Mouse (Mus musculus) erythroblast, embryonic 14.5 days (primary cell): Measurements from ENCODE around the gene E2f2. TPM values are rescaled to one million over a fixed set of nuclear protein-coding genes. Genes with fewer than 3 reads are reported as not detected.

Source experiments
- H3K27me3 ChIP-seq: 2 replicates; pipeline ENCODE4 v1.6.1; 2012; ENCODE audit warnings: inconsistent platforms; ENCODE audit not compliant: control insufficient read depth
- H3K36me3 ChIP-seq: 2 replicates; pipeline ENCODE4 v1.6.1; 2012; ENCODE audit warnings: mild to moderate bottlenecking, inconsistent platforms; ENCODE audit not compliant: control insufficient read depth
- H3K4me1 ChIP-seq: 2 replicates; pipeline ENCODE4 v1.6.1; 2012; ENCODE audit warnings: inconsistent platforms; ENCODE audit not compliant: control insufficient read depth
- H3K4me3 ChIP-seq: replicated peaks from 2 replicates; pipeline ENCODE3; 2012; ENCODE audit warnings: moderate library complexity, mild to moderate bottlenecking, inconsistent platforms
- H3K9me3 ChIP-seq: 2 replicates; pipeline ENCODE4 v1.6.1; 2012; ENCODE audit warnings: low read length, inconsistent platforms, mixed read lengths; ENCODE audit not compliant: control insufficient read depth
- GATA1 ChIP-seq: IDR thresholded peaks from 2 replicates; pipeline ENCODE4 v1.6.1; 2012; ENCODE audit warnings: low read length, inconsistent platforms, mixed read lengths
- TAL1 ChIP-seq: IDR thresholded peaks from 3 replicates; pipeline ENCODE4 v1.6.1; 2012; ENCODE audit warnings: low read length, inconsistent platforms, mixed read lengths
- polyA plus RNA-seq: library from polyadenylated mRNA; stranded (reverse); fragments of >175 nt; gene quantifications from 2 replicates; pipeline ENCODE4 v1.2.3, GENCODE M21; 2012

Gene E2f2
- polyA plus RNA-seq, 1 experiment = 108 TPM

- TF ChIP-seq TAL1 (no peak), GATA1 (no peak)
- H3K36me3 ChIP-seq = peaks cover 100% of the 10 kb centered on the region
Measured at GRCm38 (mm10) chr4:136179998-136180397, 7.8 kb downstream of the E2f2 start.

GRCm38 (mm10) chr4:136180408-136181330, 8.5 kb downstream of the E2f2 start:
- no peak for TF ChIP-seq GATA1
- no peaks in the 10 kb centered on the region for H3K9me3 ChIP-seq
- peak overlapping the region; percentile 82 for H3K4me3 ChIP-seq
- H3K27me3 ChIP-seq = no peaks in the 10 kb centered on the region
- H3K4me1 ChIP-seq = peaks cover 90% of the 10 kb centered on the region
- H3K36me3 ChIP-seq = peaks cover 100% of the 10 kb centered on the region

More at GRCm38 (mm10) chr4:136179998-136180397, 7.8 kb downstream of the E2f2 start:
- Histone ChIP-seq H3K4me3 (peak overlapping the region; percentile 82), H3K27me3 (no peaks in the 10 kb centered on the region), H3K4me1 (peaks cover 91% of the 10 kb centered on the region), H3K9me3 (no peaks in the 10 kb centered on the region)

- H3K27me3 ChIP-seq = no peaks in the 10 kb centered on the region; the same call in 1 of the 2 replicates
- H3K9me3 ChIP-seq = no peaks in the 10 kb centered on the region
- H3K36me3 ChIP-seq = peaks cover 100% of the 10 kb centered on the region
- no peak for TF ChIP-seq TAL1
- TF ChIP-seq GATA1 = no peak
- H3K4me3 ChIP-seq = peak overlapping the region; percentile 82
- H3K4me1 ChIP-seq = peaks cover 90% of the 10 kb centered on the region
Measured at GRCm38 (mm10) chr4:136181367-136181766, 9.2 kb downstream of the E2f2 start.

- Histone ChIP-seq H3K36me3 (peaks cover 100% of the 10 kb centered on the region), H3K9me3 (no peaks in the 10 kb centered on the region), H3K4me3 (no peak overlapping the region), H3K4me1 (peaks cover 89% of the 10 kb centered on the region), H3K27me3 (no peaks in the 10 kb centered on the region; the same call in 1 of the 2 replicates)
- TF ChIP-seq TAL1 (no peak), GATA1 (no peak)
Measured at GRCm38 (mm10) chr4:136185375-136185774, 13.2 kb downstream of the E2f2 start.

GRCm38 (mm10) chr4:136186315-136186714, 14.1 kb downstream of the E2f2 start:
- no peak for TF ChIP-seq TAL1
- TF ChIP-seq GATA1 = no peak
- Histone ChIP-seq H3K4me3 (peak overlapping the region; percentile 34), H3K4me1 (peaks cover 89% of the 10 kb centered on the region), H3K27me3 (no peaks in the 10 kb centered on the region; the same call in 1 of the 2 replicates), H3K36me3 (peaks cover 100% of the 10 kb centered on the region), H3K9me3 (no peaks in the 10 kb centered on the region)

GRCm38 (mm10) chr4:136186739-136187472, 14.7 kb downstream of the E2f2 start:
- no peaks in the 10 kb centered on the region; the same call in 1 of the 2 replicates for H3K27me3 ChIP-seq
- H3K4me1 ChIP-seq = peaks cover 90% of the 10 kb centered on the region
- H3K4me3 ChIP-seq = peak overlapping the region; percentile 34
- H3K36me3 ChIP-seq = peaks cover 100% of the 10 kb centered on the region
- no peaks in the 10 kb centered on the region for H3K9me3 ChIP-seq
- TF ChIP-seq GATA1 (no peak), TAL1 (no peak)

GRCm38 (mm10) chr4:136188973-136189737, 17.0 kb downstream of the E2f2 start:
- Histone ChIP-seq H3K36me3 (peaks cover 100% of the 10 kb centered on the region), H3K27me3 (no peaks in the 10 kb centered on the region; the same call in 1 of the 2 replicates), H3K4me3 (peak overlapping the region; percentile 52), H3K9me3 (no peaks in the 10 kb centered on the region), H3K4me1 (peaks cover 92% of the 10 kb centered on the region)
- TF ChIP-seq GATA1 = no peak
- TF ChIP-seq TAL1 = no peak

GRCm38 (mm10) chr4:136189912-136190311, 17.7 kb downstream of the E2f2 start:
- no peaks in the 10 kb centered on the region for H3K9me3 ChIP-seq
- peaks cover 100% of the 10 kb centered on the region for H3K36me3 ChIP-seq
- H3K4me3 ChIP-seq = peak overlapping the region; percentile 52
- no peaks in the 10 kb centered on the region; the same call in 1 of the 2 replicates for H3K27me3 ChIP-seq
- TF ChIP-seq TAL1 = peak; percentile 93
- peak; percentile 66 for TF ChIP-seq GATA1
- H3K4me1 ChIP-seq = peaks cover 91% of the 10 kb centered on the region
